Mouse (Mus musculus): ENCODE results near the gene Nxph1.

The Nxph1 gene

GRCm38 (mm10) chr6:8948131-8948470 lies at the start of gene Nxph1:
Gene Nxph1, plus strand, starts transcription at chr6:8948431.
- no peak for DNase-seq (ENCODE audit: low read depth, low spot score)

GRCm38 (mm10) chr6:8900021-8900728 lies 48.1 kb upstream of the Nxph1 start:
- DNase-seq (ENCODE audit: low read depth, low spot score): no peak

DNA sequence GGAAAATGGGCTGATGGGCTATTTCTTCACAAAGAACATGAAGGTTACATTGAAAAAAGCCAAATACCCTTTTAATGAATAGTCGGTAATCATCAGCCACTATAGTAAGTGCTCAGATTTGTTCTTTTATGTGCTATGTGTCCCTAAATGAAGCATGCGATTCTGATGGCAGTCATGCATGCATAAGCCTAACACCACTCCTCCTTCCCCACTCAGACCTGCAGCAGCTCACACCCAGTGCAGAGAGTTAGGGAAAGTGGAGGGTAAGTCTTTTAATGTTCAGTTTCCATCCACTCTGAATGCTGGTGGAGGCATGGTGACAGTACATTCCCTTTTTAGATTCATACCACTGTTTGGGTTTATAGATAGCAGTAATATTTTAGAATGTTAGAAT lies 47.5 kb upstream of the Nxph1 start:
- no peak for DNase-seq (ENCODE audit: low read depth, low spot score)

GRCm38 (mm10) chr6:8907917-8908316 lies 40.3 kb upstream of the Nxph1 start:
- DNase-seq (ENCODE audit: low read depth, low spot score): no peak

DNA sequence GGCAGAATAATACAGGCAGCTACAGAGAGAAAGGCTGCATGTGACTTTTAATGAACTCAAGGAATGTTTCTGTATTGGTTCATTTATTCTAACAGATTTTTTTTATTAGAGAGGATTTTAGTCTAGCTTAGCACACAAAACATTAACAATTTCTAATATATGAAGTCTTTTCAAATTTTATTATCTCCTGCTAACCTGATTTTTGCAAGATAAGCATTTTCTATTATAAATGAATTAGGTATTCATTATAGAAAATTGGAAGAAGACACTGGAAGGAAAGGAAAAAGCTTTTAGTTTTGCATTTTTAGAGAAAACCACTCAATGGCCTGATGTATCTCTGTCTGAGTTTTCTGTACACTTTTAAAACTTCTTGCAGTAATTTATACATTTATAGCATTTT lies 34.8 kb upstream of the Nxph1 start:
- DNase-seq (ENCODE audit: low read depth, low spot score): no peak

DNA sequence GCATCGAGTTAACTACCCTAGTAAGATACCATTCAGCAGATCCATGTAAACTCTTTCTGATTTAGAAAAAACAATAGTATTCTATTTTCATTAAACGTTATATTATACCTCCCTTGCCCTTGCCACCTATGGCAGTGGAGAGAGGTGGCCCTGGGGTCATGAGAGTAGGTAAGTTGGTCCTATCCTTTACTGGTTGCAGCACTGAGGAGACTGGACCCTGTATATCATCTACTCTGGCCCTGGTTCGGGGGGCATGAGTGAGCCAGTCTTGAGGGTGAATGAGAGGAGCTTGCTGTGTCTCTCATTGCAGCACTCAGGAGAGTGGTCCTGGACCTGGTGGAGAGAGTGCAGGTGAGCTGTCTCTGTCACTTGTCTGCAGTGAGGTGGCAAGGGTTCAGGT lies 33.5 kb upstream of the Nxph1 start:
- no peak for DNase-seq (ENCODE audit: low read depth, low spot score)

DNA sequence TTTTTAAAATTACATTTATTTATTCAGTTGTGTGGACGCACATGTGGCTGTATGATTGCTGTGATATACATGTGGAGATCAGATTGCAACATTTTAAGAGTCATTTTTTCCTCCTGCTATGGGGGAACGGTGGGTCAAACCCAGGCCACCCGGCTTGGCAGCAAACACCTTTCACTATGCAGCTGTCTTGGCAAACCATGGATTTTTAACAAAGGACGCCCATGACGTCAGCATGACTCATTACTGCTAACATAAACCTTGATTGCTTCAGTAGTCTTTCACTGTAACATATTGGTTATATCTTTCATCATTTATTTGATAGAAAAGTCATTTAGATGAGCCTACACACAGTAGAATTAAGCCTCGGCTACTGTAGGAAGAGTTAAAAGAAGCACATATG lies 23.8 kb upstream of the Nxph1 start:
- no peak for DNase-seq (ENCODE audit: low read depth, low spot score)

DNA sequence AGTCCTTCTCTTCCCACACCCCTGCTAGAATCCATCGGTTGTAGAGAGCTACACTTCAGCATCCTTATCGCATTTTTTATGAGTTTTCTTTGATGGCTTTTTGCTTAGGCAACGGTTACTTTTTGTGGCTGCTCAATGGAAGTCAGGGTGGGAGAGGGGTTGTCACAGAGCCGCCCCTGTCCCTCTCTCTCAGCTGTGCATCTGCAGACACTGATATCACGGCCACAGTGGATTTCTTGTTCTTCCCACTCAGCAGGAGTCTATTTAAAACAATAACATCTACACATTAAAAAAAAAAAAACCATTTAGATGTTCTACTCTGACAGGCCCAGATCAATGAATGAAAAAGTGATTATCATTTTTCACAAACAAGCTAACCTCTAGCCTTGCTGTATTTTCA lies 13.0 kb upstream of the Nxph1 start:
- no peak for DNase-seq (ENCODE audit: low read depth, low spot score)

- DNase-seq (ENCODE audit: low read depth, low spot score): peak; percentile 33
These were observed 12.5 kb upstream of the Nxph1 start for GRCm38 (mm10) chr6:8935705-8936104.

- no peak for DNase-seq (ENCODE audit: low read depth, low spot score)
These were observed 12.1 kb upstream of the Nxph1 start for GRCm38 (mm10) chr6:8936168-8936567.

DNA sequence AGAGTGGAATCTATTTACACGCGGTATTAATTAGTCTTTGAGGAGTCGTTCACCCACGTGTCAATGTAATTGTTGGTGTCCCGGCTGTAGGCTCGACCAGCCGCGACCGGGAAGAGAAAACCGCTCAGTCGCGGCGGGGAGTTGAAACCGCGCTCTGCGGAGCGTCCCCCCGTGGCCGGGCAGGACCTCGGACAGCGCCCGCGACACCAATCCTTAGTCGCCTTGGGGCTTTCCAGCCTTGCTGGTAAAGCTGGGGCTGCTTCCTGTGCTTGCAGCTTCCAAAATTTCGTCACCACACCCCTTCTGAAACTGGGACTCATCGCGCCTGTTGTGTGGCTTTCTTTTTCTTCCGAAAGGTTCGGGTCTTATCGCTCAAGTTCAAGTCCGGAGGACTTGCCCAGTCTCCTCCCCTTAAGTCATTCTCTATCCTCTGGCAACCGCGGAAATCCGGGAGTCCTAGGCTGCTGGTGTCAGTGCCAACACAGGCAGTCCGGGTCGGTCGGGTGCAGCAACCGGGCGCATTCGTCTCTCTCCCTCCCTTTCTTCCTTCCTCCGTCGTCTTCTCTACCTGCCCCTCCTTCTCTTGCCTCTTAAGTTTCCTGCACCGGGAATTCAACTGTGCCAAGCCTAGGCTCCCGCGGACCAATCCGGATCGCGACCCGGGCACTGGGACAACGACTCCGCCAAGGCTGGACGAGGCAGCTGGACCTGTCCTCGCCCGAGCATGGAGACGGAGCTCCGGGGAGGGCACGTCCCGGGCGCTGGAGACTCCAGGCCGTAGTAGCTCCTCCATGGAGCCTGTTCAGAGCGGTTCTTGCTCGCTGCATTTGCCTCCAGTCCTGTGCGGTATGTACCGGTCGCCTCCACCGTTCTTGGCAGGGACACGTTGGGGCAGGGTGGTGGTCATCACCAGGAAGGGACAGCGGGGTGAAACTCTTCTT lies 510 bp downstream of the Nxph1 start:
- no peak for DNase-seq (ENCODE audit: low read depth, low spot score)

GRCm38 (mm10) chr6:8949665-8950201 lies 1.5 kb downstream of the Nxph1 start:
- no peak for DNase-seq (ENCODE audit: low read depth, low spot score)

GRCm38 (mm10) chr6:8950611-8951325 lies 2.5 kb downstream of the Nxph1 start:
- DNase-seq (ENCODE audit: low read depth, low spot score): no peak

- DNase-seq (ENCODE audit: low read depth, low spot score): no peak
These were observed 3.1 kb downstream of the Nxph1 start for GRCm38 (mm10) chr6:8951326-8951695.

GRCm38 (mm10) chr6:8951884-8952590 lies 3.8 kb downstream of the Nxph1 start:
- no peak for DNase-seq (ENCODE audit: low read depth, low spot score)

- no peak for DNase-seq (ENCODE audit: low read depth, low spot score)
These were observed 7.7 kb downstream of the Nxph1 start for GRCm38 (mm10) chr6:8955817-8956529.

DNA sequence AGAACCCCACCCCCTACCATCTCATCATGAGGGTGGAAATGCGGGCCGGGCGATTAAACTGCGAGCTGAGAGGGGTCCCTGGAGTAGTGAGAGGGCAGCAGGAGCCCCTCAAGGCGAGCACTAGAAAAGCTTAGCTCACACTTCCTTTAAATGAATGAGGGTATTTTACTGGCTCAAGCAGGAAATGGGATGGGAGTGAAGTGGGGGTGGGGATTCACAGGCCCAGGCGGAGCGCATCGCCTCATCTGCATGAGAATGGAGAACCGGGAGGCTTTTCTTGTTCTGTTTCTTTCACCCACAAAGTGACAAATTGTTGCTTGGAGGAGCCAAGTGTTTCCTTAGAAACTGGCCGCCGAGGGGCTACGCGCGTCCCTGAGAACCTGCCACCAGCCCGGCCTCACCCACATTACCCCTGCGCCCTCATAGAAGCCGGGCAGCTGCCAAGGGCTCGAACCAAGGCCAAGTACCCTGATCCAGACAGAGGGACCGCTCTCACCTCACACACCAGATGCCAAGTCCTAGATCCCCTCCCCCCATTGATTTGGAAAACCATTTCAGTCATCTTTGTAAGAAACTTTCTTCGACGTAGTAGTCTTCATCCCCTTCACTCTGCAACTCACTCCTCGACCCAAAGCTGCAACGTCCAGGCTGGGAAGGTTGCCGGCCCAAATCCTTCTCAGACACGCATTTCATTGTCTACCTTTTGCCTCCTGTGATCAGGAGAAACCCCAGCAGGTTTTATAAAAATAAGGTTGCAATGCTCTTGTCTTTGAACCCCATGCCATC lies 8.7 kb downstream of the Nxph1 start:
- DNase-seq (ENCODE audit: low read depth, low spot score): no peak

DNA sequence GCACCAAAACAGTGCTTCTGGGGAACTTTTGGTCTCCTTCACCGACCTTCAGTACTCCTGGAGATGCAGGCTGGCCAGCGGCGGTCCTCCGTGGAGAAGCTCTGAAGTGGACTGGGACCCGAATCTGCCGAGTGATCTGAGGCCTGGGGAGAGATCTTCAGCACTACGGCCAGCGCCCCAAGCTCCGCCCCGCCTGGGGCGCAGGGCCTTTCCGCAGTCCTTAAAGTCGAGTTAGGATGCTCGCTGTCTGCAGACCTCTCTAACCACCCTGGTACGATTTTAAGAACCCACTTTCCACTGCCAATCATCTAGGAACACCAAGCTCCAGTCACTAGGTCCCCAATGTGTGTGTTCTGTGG lies 9.3 kb downstream of the Nxph1 start:
- no peak for DNase-seq (ENCODE audit: low read depth, low spot score)

GRCm38 (mm10) chr6:8958081-8958919 lies 10.1 kb downstream of the Nxph1 start:
- no peak for DNase-seq (ENCODE audit: low read depth, low spot score)
